Mouse (Mus musculus): ENCODE results near the gene Coq2. TPM values are rescaled to one million over a fixed set of nuclear protein-coding genes. Genes with fewer than 3 reads are reported as not detected.

The Coq2 gene
- total RNA-seq, 2 experiments from 2014 or later: 77.1 to 79.6 TPM

GRCm38 (mm10) chr5:100622509-100623163, 52.3 kb downstream of the Coq2 start:
- no peak for DNase-seq (ENCODE audit: low spot score in 2 of 2)

GRCm38 (mm10) chr5:100621876-100622508, 52.9 kb downstream of the Coq2 start:
- no peak for DNase-seq (ENCODE audit: low spot score in 2 of 2)

DNA sequence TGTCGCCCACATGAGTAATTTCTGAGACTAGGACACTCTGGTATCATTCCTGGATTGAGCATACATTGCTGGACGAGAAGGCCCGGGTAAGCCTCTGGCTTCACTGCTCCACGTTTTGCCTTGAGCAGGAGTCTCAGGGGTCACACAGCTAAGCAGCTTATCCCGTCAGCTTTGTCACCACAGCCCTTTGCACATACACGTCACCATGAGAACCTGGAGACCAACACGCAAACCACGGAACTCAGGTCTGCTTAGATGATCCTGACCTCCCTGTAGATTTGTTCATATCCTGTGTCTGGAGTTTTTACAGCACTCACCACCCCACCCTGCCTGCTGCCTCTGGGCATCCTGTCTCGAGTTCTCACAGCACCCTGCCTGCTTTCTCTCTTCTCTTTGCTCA, 54.0 kb downstream of the Coq2 start:
- DNase-seq (ENCODE audit: low spot score in 2 of 2): no peak

DNA sequence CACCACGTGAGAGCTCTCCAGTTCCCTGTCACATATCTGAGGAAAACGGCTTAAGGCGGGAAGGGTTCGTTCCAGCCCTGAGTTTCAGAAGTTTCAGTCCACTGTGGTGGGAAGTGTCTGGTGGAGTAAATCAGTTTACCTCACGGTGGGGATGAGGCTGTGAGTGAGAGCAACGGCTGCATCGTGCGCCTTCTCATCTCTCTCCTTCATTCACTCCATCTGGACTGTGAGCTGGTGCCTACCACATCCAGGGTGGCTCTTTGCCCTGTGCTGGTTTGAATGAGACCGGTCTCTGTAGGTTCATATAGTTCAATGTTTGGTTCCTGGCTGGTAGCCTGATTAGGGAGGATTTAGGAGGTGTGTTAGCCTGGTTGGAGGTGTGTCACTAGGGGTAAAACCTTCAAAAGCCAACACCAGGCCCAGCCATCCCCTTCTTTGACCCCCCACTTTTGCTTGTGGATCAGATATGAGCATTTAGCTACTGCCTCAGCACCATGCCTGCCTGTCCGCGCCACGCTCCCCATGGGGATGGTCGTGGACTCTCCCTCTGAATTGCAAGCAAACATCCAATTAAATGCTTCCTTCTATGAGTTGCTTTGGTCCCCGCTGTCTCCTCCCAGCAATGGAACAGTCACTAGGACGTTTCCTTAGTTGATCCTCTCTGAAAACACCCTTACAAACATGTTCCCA, 55.2 kb downstream of the Coq2 start:
- no peak for DNase-seq (ENCODE audit: low spot score in 2 of 2)

- no peak for DNase-seq (ENCODE audit: low spot score in 2 of 2)
Measured at GRCm38 (mm10) chr5:100613896-100614768, 60.8 kb downstream of the Coq2 start.

- no peak for DNase-seq (ENCODE audit: low spot score in 2 of 2)
Measured at GRCm38 (mm10) chr5:100607868-100608267, 67.1 kb downstream of the Coq2 start.

DNA sequence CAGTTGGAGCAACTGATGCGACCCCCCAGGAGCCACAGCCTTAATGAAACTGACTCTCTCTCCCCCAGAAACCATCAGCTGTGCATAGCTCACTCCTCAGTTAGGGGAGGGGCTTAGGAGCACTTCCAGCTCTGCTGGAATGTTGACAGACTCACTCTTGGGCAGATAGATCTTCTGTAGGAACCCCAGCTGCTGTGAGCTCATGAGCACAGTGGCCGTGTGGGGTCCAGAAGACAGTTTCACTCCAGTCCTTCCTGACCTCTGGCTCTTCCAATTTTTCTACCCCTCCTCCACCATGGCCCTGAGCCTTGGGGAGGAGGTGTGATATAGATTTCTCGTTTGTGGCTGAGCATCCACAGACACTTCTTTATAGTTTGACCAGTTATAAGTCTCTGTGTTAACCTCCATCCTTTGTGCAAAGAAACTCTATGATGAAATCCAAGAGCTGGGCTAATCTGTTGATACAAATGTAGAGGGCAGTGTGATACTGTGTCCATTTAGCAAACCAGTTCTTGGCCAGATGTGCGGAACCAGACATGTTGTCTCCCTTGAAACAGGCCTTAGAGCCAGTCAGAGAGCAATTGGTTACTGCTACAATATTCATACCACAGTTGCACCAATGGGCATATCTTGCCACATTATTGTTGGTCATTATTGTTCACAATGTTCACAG, 67.7 kb downstream of the Coq2 start:
- DNase-seq (ENCODE audit: low spot score in 2 of 2): no peak

GRCm38 (mm10) chr5:100605828-100606229, 69.1 kb downstream of the Coq2 start:
- no peak for DNase-seq (ENCODE audit: low spot score in 2 of 2)

Other genes starting within 250 kb of the Coq2 start
- gene Lin54, start 174.5 kb downstream of the Coq2 start, total RNA-seq (2021): 10 to 100 TPM; 24.7 to 24.8 TPM
- 10 to 100 TPM; 84.4 to 85.3 TPM for gene Cops4, start 156.8 kb downstream of the Coq2 start, total RNA-seq (2021)
- under 1 TPM in 1 of 2 experiments, not detected in 1; 0.53 TPM for gene Plac8, start 102.9 kb downstream of the Coq2 start, total RNA-seq (2021)
- gene Hpse, start 44.6 kb upstream of the Coq2 start, total RNA-seq (2021): 1 to 10 TPM; 1.2 to 1.9 TPM
- 10 to 100 TPM; 16.4 to 17.1 TPM for gene Helq, start 123.5 kb upstream of the Coq2 start, total RNA-seq (2021)
- 10 to 100 TPM; 59.9 to 63.8 TPM for gene Mrps18c, start 123.5 kb upstream of the Coq2 start, total RNA-seq (2021)
- gene Abraxas1, start 145.8 kb upstream of the Coq2 start, total RNA-seq (2021): 10 to 100 TPM in 1 of 2 experiments, 1 to 10 TPM in 1; 8.7 to 11.8 TPM
- 1 to 10 TPM; 5.6 to 7.9 TPM for gene Gpat3, start 170.6 kb upstream of the Coq2 start, total RNA-seq (2021)